Mouse (Mus musculus): ENCODE measurements around the gene Gm26938.
A peak's percentile ranks its signal among the peaks of the same experiment; 100 is the strongest.

The Gm26938 gene

DNA sequence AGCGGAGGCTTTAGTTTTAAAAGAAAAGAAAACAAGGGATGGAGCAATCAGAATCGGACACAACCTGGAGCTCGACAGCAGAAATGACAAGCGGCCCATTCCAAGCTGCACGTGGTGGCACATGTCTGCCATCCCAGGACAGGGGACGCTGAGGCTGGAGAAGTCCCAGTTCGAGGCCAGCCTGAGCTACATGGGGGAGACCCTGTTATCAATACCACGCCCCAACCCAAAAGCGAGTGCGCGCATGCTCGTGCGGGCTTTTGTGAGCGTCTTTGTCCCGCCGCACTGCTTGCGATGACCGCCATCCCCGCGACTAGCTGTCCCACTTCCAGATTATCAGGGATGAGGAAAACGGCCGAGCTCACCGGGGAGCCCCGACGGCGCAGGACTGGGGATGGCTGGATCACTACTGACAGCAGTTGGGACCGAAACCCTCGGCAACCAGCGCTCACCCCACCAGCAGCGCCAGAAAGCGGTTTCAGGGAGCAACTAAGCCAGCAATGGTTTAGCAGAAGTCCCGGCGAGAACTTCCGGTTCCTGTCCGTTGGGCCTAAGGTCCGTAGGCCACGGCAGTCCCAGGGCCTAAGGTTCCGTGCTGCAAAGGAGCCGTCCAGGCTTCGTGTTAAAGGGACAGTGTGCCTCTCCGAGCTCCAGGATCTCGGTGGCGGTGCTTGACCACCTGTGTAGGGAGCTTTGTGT, at the start of gene Gm26938, which contains the start of gene Psmg3:
TSS of gene Gm26938 (minus strand) at position 51 of the 699 bp plus-strand sequence.
TSS of gene Psmg3 (minus strand) at position 529 of the 699 bp plus-strand sequence.
- Histone ChIP-seq H3K36me3 (ENCODE audit: insufficient read depth, low read length) (peaks cover 42% of the 10 kb centered on the region), H3K9me3 (ENCODE audit: low read length) (no peaks in the 10 kb centered on the region), H3K4me1 (replicated peaks; ENCODE audit: low read depth, low read length) (peaks cover 50% of the 10 kb centered on the region), H3K27me3 (ENCODE audit: insufficient read depth, low read length) (no peaks in the 10 kb centered on the region), H3K4me3 (replicated peaks; ENCODE audit: low read length) (peak within 1 kb of the TSS; percentile 96)
- TF ChIP-seq POU5F1 (IDR thresholded peaks at IDR 0.05; ENCODE audit: borderline replicate concordance, low read length) (no peak), CTCF (conservative IDR thresholded peaks at IDR 0.05; ENCODE audit: low read length) (no peak), NANOG (IDR thresholded peaks at IDR 0.05; ENCODE audit: borderline replicate concordance, low read length) (no peak)

DNA sequence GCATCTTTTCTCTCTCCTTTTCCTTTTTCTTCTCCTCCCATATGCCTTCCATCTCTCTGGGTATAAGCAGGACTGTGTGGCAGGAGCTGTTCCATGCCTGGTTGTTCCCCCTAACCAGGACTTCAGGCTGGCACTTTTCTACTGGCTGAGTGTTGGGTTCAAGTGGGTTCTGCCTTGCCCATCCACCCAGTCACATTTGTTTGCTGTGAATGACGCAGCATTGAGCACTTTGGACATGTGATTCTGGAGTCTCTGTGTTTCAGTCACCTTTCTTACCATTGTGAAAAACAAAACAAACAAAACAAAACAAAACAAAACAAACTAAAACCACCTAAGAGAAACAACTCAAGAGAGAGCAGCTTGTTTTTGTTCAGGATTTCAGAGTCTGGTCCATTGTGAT, 45.3 kb upstream of the Gm26938 start:
- Histone ChIP-seq H3K27me3 (ENCODE audit: insufficient read depth, low read length) (no peaks in the 10 kb centered on the region), H3K36me3 (ENCODE audit: insufficient read depth, low read length) (no peaks in the 10 kb centered on the region), H3K4me1 (replicated peaks; ENCODE audit: low read depth, low read length) (peaks cover 15% of the 10 kb centered on the region), H3K9me3 (ENCODE audit: low read length) (no peaks in the 10 kb centered on the region), H3K4me3 (replicated peaks; ENCODE audit: low read length) (no peak overlapping the region)
- TF ChIP-seq NANOG (IDR thresholded peaks at IDR 0.05; ENCODE audit: borderline replicate concordance, low read length) (no peak), POU5F1 (IDR thresholded peaks at IDR 0.05; ENCODE audit: borderline replicate concordance, low read length) (no peak), CTCF (conservative IDR thresholded peaks at IDR 0.05; ENCODE audit: low read length) (no peak)

DNA sequence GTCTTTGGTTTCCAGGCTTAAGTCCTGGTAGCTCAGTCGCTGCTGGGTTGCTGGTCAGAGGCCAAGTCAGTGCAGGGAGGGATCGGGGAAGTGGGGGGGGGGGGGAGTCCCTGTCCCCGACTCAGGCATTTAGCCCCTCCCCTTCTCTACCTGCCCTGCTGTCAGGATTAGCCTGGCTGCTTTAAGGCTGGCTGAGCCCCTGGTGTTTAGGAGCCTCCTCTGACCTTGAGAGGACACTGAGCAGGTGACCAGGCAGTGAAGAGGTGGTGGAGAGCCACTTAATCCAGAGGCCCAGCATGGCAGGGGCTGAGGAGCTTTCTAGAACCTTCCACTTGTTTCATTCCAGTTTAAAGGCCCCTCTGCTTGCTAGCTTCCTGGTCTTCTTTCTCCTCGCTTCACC, 44.7 kb upstream of the Gm26938 start:
- no peak overlapping the region for H3K4me3 ChIP-seq (replicated peaks; ENCODE audit: low read length)
- no peaks in the 10 kb centered on the region for H3K36me3 ChIP-seq (ENCODE audit: insufficient read depth, low read length)
- no peak for TF ChIP-seq POU5F1 (IDR thresholded peaks at IDR 0.05; ENCODE audit: borderline replicate concordance, low read length)
- no peak for TF ChIP-seq CTCF (conservative IDR thresholded peaks at IDR 0.05; ENCODE audit: low read length)
- no peak for TF ChIP-seq NANOG (IDR thresholded peaks at IDR 0.05; ENCODE audit: borderline replicate concordance, low read length)
- peaks cover 15% of the 10 kb centered on the region for H3K4me1 ChIP-seq (replicated peaks; ENCODE audit: low read depth, low read length)
- H3K27me3 ChIP-seq (ENCODE audit: insufficient read depth, low read length): no peaks in the 10 kb centered on the region
- no peaks in the 10 kb centered on the region for H3K9me3 ChIP-seq (ENCODE audit: low read length)

DNA sequence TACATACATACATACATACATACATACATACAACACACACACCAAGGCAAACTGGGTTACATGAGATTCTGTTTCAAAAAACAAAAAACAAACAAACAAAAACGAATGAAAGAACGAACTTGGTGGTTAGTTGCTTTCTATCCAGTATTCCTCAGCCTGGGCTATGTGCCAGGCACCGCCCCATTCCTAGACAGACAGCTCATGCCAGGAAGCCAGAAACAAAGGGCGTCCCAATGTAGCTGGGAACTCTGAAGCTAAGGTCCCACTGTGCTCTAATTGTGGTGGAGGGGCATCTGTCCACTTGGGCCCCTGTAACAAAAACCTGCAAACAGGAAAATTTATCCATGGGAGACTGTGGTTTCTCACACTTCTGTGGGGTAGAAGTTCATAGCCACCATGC, 36.6 kb upstream of the Gm26938 start:
- H3K36me3 ChIP-seq (ENCODE audit: insufficient read depth, low read length): no peaks in the 10 kb centered on the region
- H3K4me1 ChIP-seq (replicated peaks; ENCODE audit: low read depth, low read length): peaks cover 4% of the 10 kb centered on the region
- TF ChIP-seq NANOG (IDR thresholded peaks at IDR 0.05; ENCODE audit: borderline replicate concordance, low read length) (no peak), CTCF (conservative IDR thresholded peaks at IDR 0.05; ENCODE audit: low read length) (no peak), POU5F1 (IDR thresholded peaks at IDR 0.05; ENCODE audit: borderline replicate concordance, low read length) (no peak)
- no peak overlapping the region for H3K4me3 ChIP-seq (replicated peaks; ENCODE audit: low read length)
- no peaks in the 10 kb centered on the region for H3K9me3 ChIP-seq (ENCODE audit: low read length)
- peaks cover 4% of the 10 kb centered on the region for H3K27me3 ChIP-seq (ENCODE audit: insufficient read depth, low read length)

DNA sequence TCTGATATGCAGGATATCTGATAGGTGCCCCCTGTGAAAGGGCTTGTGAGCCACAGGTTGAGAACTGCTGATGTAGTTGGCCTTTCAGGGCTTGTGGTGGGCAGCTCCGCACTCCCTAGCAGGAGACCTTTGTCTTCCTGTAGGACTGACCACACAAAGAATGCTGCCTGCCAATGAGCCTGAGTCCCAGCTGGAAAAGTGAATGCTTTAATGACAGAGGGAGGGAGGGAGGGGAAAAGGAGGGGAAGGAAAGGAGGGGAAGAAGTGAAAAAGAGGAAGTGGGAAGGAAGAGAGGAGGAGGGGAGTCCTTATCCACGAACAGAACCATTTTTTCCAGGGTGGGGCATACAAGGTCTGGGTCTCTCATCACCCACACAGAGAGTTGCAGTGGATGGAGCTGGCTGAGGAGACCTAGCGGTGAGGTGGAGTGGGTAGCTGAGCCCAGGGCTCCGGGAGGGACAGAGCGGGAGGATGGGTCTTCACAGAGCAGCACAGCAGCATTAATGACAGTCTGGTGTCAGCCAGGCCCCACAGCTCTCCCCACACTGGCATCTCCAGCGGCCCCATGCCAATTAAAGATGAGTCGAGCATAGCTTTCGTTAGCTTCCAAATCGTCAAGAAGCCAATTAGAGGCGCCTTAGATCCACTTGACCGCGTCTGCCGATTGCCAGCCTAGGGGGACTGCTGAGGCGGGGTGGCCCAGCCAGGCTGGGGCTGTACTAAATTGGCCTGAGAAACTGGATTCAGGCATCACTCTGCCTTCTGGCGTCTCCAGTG, 34.3 kb upstream of the Gm26938 start:
- Histone ChIP-seq H3K4me3 (replicated peaks; ENCODE audit: low read length) (peak overlapping the region; percentile 43; the same call in 1 of the 2 replicates), H3K4me1 (replicated peaks; ENCODE audit: low read depth, low read length) (peaks cover 4% of the 10 kb centered on the region), H3K36me3 (ENCODE audit: insufficient read depth, low read length) (no peaks in the 10 kb centered on the region), H3K9me3 (ENCODE audit: low read length) (no peaks in the 10 kb centered on the region), H3K27me3 (ENCODE audit: insufficient read depth, low read length) (peaks cover under 1% of the 10 kb centered on the region; the same call in 1 of the 2 replicates)
- TF ChIP-seq POU5F1 (IDR thresholded peaks at IDR 0.05; ENCODE audit: borderline replicate concordance, low read length) (no peak), NANOG (IDR thresholded peaks at IDR 0.05; ENCODE audit: borderline replicate concordance, low read length) (no peak), CTCF (conservative IDR thresholded peaks at IDR 0.05; ENCODE audit: low read length) (no peak)

DNA sequence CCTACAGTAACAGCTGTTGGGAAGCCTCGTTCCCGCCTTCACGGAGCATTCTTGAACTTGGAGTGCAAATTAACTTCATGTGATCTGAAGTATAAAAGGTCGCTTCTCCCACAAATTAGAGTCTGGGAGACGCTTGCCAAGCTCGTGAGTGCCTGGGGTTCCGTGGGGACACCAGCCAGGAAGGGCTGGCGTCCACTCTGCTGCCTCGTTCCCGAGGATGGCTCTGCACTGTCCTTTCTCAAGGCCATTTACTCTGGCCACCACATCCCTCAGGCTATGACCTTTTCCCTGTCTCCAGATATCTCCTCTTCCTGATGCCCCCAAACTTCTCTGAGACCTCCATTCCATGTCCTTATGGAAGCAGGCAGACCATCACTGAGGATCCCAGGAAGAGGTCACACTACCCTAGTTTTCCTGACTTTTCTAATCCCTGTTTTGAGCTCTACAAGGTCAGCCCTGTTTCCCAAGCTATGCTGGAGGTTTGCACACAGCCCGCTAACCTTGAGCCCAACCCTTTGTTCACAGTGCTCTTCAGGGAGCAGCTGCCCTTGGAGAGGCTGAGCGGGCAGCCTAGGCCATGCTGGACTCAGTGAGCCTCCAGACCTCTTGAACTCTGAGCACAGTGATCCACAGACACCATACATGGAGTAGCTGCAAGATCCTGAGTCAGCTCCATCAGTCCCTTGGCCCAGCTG, 23.6 kb upstream of the Gm26938 start:
- TF ChIP-seq NANOG (IDR thresholded peaks at IDR 0.05; ENCODE audit: borderline replicate concordance, low read length) (no peak), POU5F1 (IDR thresholded peaks at IDR 0.05; ENCODE audit: borderline replicate concordance, low read length) (no peak), CTCF (conservative IDR thresholded peaks at IDR 0.05; ENCODE audit: low read length) (no peak)
- Histone ChIP-seq H3K4me3 (replicated peaks; ENCODE audit: low read length) (no peak overlapping the region), H3K4me1 (replicated peaks; ENCODE audit: low read depth, low read length) (peaks cover 9% of the 10 kb centered on the region), H3K36me3 (ENCODE audit: insufficient read depth, low read length) (no peaks in the 10 kb centered on the region), H3K27me3 (ENCODE audit: insufficient read depth, low read length) (peaks cover 11% of the 10 kb centered on the region), H3K9me3 (ENCODE audit: low read length) (peaks cover 13% of the 10 kb centered on the region; the same call in 1 of the 2 replicates)

DNA sequence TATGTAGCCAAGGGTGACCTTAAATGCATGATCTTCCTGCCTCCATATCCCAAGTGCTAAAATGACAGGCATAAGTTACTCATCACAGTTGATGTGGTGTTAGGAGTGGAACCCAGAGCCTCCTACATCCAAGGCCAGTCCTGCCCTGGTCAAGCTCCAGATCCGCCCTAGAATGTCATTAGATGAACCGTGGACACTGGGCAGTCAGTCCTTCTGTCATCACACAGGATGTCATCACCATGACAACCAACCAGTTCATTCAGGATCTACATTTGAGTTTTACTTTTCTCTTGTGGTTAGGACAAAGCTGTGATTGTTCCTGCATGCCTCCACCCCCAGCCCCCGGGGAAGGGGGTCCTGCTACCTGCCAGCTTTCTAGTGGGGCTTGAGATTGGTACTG, 12.9 kb upstream of the Gm26938 start:
- Histone ChIP-seq H3K36me3 (ENCODE audit: insufficient read depth, low read length) (no peaks in the 10 kb centered on the region), H3K4me1 (replicated peaks; ENCODE audit: low read depth, low read length) (no peaks in the 10 kb centered on the region), H3K9me3 (ENCODE audit: low read length) (no peaks in the 10 kb centered on the region), H3K27me3 (ENCODE audit: insufficient read depth, low read length) (peaks cover 14% of the 10 kb centered on the region), H3K4me3 (replicated peaks; ENCODE audit: low read length) (no peak overlapping the region)
- TF ChIP-seq NANOG (IDR thresholded peaks at IDR 0.05; ENCODE audit: borderline replicate concordance, low read length) (no peak), CTCF (conservative IDR thresholded peaks at IDR 0.05; ENCODE audit: low read length) (no peak), POU5F1 (IDR thresholded peaks at IDR 0.05; ENCODE audit: borderline replicate concordance, low read length) (no peak)

DNA sequence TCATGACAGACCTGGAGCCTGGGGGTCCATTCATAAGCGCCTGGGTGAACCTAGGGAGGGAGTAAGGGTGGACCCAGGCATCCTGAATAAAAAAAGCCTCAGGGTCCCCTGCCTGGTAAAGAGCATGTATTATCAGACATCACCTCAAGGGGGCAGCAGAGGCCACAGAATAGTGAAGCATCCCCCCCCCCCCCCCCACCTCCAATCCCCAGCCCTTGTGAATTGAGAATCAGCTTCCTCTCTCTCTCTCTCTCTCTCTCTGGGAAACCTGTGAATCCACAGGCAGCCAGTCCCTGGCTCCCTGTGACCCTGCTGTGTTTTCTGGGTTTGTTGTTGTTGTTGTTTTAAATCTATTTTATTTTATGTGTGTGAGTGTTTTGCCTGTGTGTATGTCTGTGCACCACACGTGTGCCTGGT, 12.3 kb upstream of the Gm26938 start:
- Histone ChIP-seq H3K36me3 (ENCODE audit: insufficient read depth, low read length) (no peaks in the 10 kb centered on the region), H3K4me1 (replicated peaks; ENCODE audit: low read depth, low read length) (no peaks in the 10 kb centered on the region), H3K27me3 (ENCODE audit: insufficient read depth, low read length) (peaks cover 14% of the 10 kb centered on the region), H3K9me3 (ENCODE audit: low read length) (no peaks in the 10 kb centered on the region), H3K4me3 (replicated peaks; ENCODE audit: low read length) (no peak overlapping the region)
- TF ChIP-seq NANOG (IDR thresholded peaks at IDR 0.05; ENCODE audit: borderline replicate concordance, low read length) (no peak), POU5F1 (IDR thresholded peaks at IDR 0.05; ENCODE audit: borderline replicate concordance, low read length) (no peak), CTCF (conservative IDR thresholded peaks at IDR 0.05; ENCODE audit: low read length) (peak; percentile 37)
